In the genomic region with DNA sequence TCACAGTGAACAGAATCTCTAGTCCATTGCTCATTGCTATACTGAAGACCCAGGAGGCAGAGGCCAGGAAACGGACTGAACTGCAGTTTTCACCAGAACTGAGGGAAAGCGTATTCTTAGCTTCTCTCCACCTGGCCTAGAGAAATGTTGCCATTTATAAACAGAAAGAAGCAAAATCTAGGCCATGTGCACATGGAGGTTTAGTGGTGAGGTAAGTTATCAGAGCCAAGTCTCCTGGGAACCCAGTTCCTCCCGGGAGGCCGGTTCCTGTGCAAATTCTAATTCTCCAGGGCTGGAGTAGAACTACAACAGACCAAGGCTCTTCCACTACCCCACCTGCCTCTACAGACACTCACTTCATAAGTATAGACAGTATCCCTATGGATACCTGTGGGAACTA, we compare ENCODE assay signal across 33 mouse cellular contexts. TPM values are rescaled to one million over a fixed set of nuclear protein-coding genes. Genes with fewer than 3 reads are reported as not detected.
DNase-seq lines count a peak whose midpoint lies in the region; ATAC-seq lines count a peak whose summit lies in the region.
"Had no signal": no experiment of that assay in that cellular context is flagged by ENCODE, and none has a peak within 500 bp of the region (broad histone marks: within the 10 kb centered on the region; RNA-seq: fewer than 3 reads in every experiment).

No protein-coding gene starts in this region.

- no peak for DNase-seq in cerebellum, adult 11-12 months
- DNase-seq in frontal cortex, postnatal 14 days (ENCODE audit: low spot score in 2 of 2), result no peak
- DNase-seq in gastrocnemius, postnatal 4 days (ENCODE audit: low spot score in 2 of 2), result no peak
- DNase-seq: adrenal gland, postnatal 10 days; B cell, adult 2 months; cerebellum, adult 11 months; cerebellum, adult 9-11 months; cerebellum, postnatal 25 days; gastrocnemius, postnatal 25 days; heart, postnatal 10 days; heart, postnatal 4 days; kidney, adult 18-20 months; kidney, adult 9 months had no signal

- WGBS in heart, embryonic 12.5 days, result 74% methylated on average over 4 of the region's 4 CpGs
- 76% methylated on average over 4 of the region's 4 CpGs for WGBS in heart, embryonic 11.5 days (ENCODE audit: insufficient replicate concordance)

- no peak overlapping the region for H3K27ac ChIP-seq in heart, embryonic 12.5 days (ENCODE audit: poor library complexity, severe bottlenecking)
- H3K27ac ChIP-seq in heart, embryonic 11.5 days (ENCODE audit: low read depth, low read length), result no peak overlapping the region
- H3K27ac ChIP-seq: embryonic facial prominence, embryonic 12.5 days; embryonic facial prominence, embryonic 15.5 days; forebrain, embryonic 12.5 days; heart, embryonic 15.5 days; hindbrain, embryonic 14.5 days; hindbrain, postnatal 0 days had no signal

- no peak overlapping the region for H3K4me2 ChIP-seq in heart, embryonic 12.5 days
- no peak overlapping the region for H3K4me2 ChIP-seq in heart, embryonic 11.5 days
- H3K4me2 ChIP-seq: embryonic facial prominence, embryonic 12.5 days; embryonic facial prominence, embryonic 15.5 days; forebrain, embryonic 12.5 days; heart, embryonic 15.5 days; hindbrain, embryonic 14.5 days had no signal

- H3K9ac ChIP-seq in heart, embryonic 12.5 days, result 0 out of 2 replicates have a peak overlapping the region, but pooled peaks have one; percentile 34
- H3K9ac ChIP-seq in heart, embryonic 11.5 days (ENCODE audit: low read depth, low read length), result no peak overlapping the region
- H3K9ac ChIP-seq: embryonic facial prominence, embryonic 12.5 days; embryonic facial prominence, embryonic 15.5 days; forebrain, embryonic 12.5 days; heart, embryonic 15.5 days; hindbrain, embryonic 14.5 days had no signal

- ATAC-seq in cerebellum, adult (ENCODE audit: insufficient number of reproducible peaks, low FRiP score, low TSS enrichment), result peak; percentile 67; the same call in 1 of the 2 replicates
- peak; percentile 65 for ATAC-seq in frontal cortex, adult (ENCODE audit: low TSS enrichment)
- ATAC-seq in heart, embryonic 12.5 days (ENCODE audit: insufficient number of reproducible peaks, low FRiP score), result no peak
- no peak for ATAC-seq in heart, embryonic 11.5 days (replicated peaks; ENCODE audit: insufficient number of reproducible peaks, low FRiP score, low TSS enrichment)
- ATAC-seq: forebrain, embryonic 16.5 days; hindbrain, postnatal 0 days; inflammation-experienced regulatory T-cells, adult 6 months; intestine, embryonic 16.5 days; Patski had no signal

- no peaks in the 10 kb centered on the region for H3K9me3 ChIP-seq in heart, embryonic 12.5 days (replicated peaks)
- H3K9me3 ChIP-seq in heart, embryonic 11.5 days (replicated peaks; ENCODE audit: control insufficient read depth, low read length), result no peaks in the 10 kb centered on the region
- H3K9me3 ChIP-seq: embryonic facial prominence, embryonic 12.5 days; embryonic facial prominence, embryonic 15.5 days; forebrain, embryonic 12.5 days; G1E; heart, embryonic 15.5 days had no signal

- peaks cover 12% of the 10 kb centered on the region for H3K4me1 ChIP-seq in heart, embryonic 12.5 days (replicated peaks)
- H3K4me1 ChIP-seq in heart, embryonic 11.5 days (ENCODE audit: control insufficient read depth, insufficient read depth, low read length), result 0 out of 2 replicates have a peak, but pooled peaks cover 3% of the 10 kb centered on the region
- H3K4me1 ChIP-seq: embryonic facial prominence, embryonic 12.5 days; embryonic facial prominence, embryonic 15.5 days; forebrain, embryonic 12.5 days; heart, embryonic 15.5 days had no signal

- H3K27me3 ChIP-seq in heart, embryonic 12.5 days (replicated peaks), result 0 out of 2 replicates have a peak, but pooled peaks cover 6% of the 10 kb centered on the region
- H3K27me3 ChIP-seq in heart, embryonic 11.5 days (ENCODE audit: control insufficient read depth, insufficient read depth, low read length), result no peaks in the 10 kb centered on the region
- H3K27me3 ChIP-seq: embryonic facial prominence, embryonic 12.5 days; embryonic facial prominence, embryonic 15.5 days; forebrain, embryonic 12.5 days had no signal

- H3K4me3 ChIP-seq in heart, embryonic 12.5 days, result no peak overlapping the region
- H3K4me3 ChIP-seq in heart, embryonic 11.5 days (ENCODE audit: low read depth, low read length), result no peak overlapping the region
- H3K4me3 ChIP-seq: embryonic facial prominence, embryonic 12.5 days; embryonic facial prominence, embryonic 15.5 days; forebrain, embryonic 12.5 days; heart, embryonic 15.5 days had no signal

- H3K36me3 ChIP-seq in heart, embryonic 12.5 days, result no peaks in the 10 kb centered on the region
- H3K36me3 ChIP-seq in heart, embryonic 11.5 days (ENCODE audit: control insufficient read depth, insufficient read depth, low read length), result no peaks in the 10 kb centered on the region
- H3K36me3 ChIP-seq: embryonic facial prominence, embryonic 12.5 days; embryonic facial prominence, embryonic 15.5 days; forebrain, embryonic 12.5 days; G1E; heart, embryonic 15.5 days had no signal

RNA-seq across cellular contexts. Expression of a gene that starts 19.6 kb away (rescaled TPM):
- polyA plus RNA-seq in heart, embryonic 12.5 days (2016; fragmentation: Nextera tagmentation; extraction: Ambion mirVana), result 0.14 and 0.27 TPM in 2 replicates
- 1.4 TPM in 2 replicates for polyA plus RNA-seq in heart, embryonic 11.5 days (2014; fragmentation: Nextera tagmentation; extraction: Ambion mirVana)
- under 1 TPM; 0.52 to 0.98 TPM for total RNA-seq in gastrocnemius, postnatal 4 days (2021)
- total RNA-seq: adrenal gland, adult 18-20 months; gastrocnemius, adult 8-10 months; gastrocnemius, postnatal 25 days; granulocyte monocyte progenitor cell, adult 5-6 weeks; heart, postnatal 10 days; heart, postnatal 4 days had no signal
- polyA plus RNA-seq: forebrain, embryonic 12.5 days; hindbrain, embryonic 11.5 days; inflammation-experienced regulatory T-cells, adult 6 months; Patski had no signal

RNA-seq across cellular contexts. Expression of a gene that starts 48.4 kb away (rescaled TPM):
- polyA plus RNA-seq in heart, embryonic 12.5 days (2016; fragmentation: Nextera tagmentation; extraction: Ambion mirVana), result not detected in 2 replicates
- polyA plus RNA-seq in heart, embryonic 11.5 days (2014; fragmentation: Nextera tagmentation; extraction: Ambion mirVana), result not detected in 2 replicates
- under 1 TPM; 0.27 to 0.34 TPM for total RNA-seq in gastrocnemius, postnatal 4 days (2021)
- total RNA-seq: CH12.LX; gastrocnemius, postnatal 25 days; granulocyte monocyte progenitor cell, adult 5-6 weeks; hindbrain, postnatal 0 days had no signal
- polyA plus RNA-seq: forebrain, embryonic 16.5 days; heart, embryonic 15.5 days; inflammation-experienced regulatory T-cells, adult 6 months had no signal

Comparison
In these comparisons a context has a peak if more than half of its experiments do, and no peak if none do; other contexts are left out.
1. ATAC-seq: peak in cerebellum, adult (single experiment) and frontal cortex, adult (single experiment); none in heart, embryonic 12.5 days (single experiment) and heart, embryonic 11.5 days (single experiment).